Mouse (Mus musculus) thymus, postnatal 0 days (tissue): ENCODE measurements around the gene Mast4. TPM values are rescaled to one million over a fixed set of nuclear protein-coding genes. Genes with fewer than 3 reads are reported as not detected.

Experiments used
- DNase-seq: peaks from one replicate; pipeline ENCODE4 v3.0.0-alpha.2; 2015; ENCODE audit warnings: low spot score
- polyA plus RNA-seq: library from polyadenylated mRNA; unstranded; fragments of >200 nt; fragmentation: Nextera tagmentation; extraction: Ambion mirVana; gene quantifications from 2 replicates; pipeline ENCODE4 v1.2.1, GENCODE M21; 2015

Gene Mast4
- polyA plus RNA-seq, 1 experiment from 2014 or later, result 25.4 TPM

- no peak for DNase-seq
Measured at GRCm38 (mm10) chr13:102933702-102934101, 400.6 kb downstream of the Mast4 start.

- no peak for DNase-seq
Measured at GRCm38 (mm10) chr13:102932434-102932833, 401.9 kb downstream of the Mast4 start.

- DNase-seq, result no peak
Measured at GRCm38 (mm10) chr13:102931951-102932350, 402.3 kb downstream of the Mast4 start.

- no peak for DNase-seq
Measured at GRCm38 (mm10) chr13:102925844-102926598, 408.3 kb downstream of the Mast4 start.

GRCm38 (mm10) chr13:102919741-102920140 lies 414.6 kb downstream of the Mast4 start:
- no peak for DNase-seq

- DNase-seq, result no peak
Measured at GRCm38 (mm10) chr13:102918616-102919015, 415.7 kb downstream of the Mast4 start.

- DNase-seq, result no peak
Measured at GRCm38 (mm10) chr13:102915341-102915740, 419.0 kb downstream of the Mast4 start.

GRCm38 (mm10) chr13:102914800-102915199 lies 419.5 kb downstream of the Mast4 start:
- no peak for DNase-seq

GRCm38 (mm10) chr13:102913919-102914318 lies 420.4 kb downstream of the Mast4 start:
- no peak for DNase-seq

- DNase-seq, result no peak
Measured at GRCm38 (mm10) chr13:102912867-102913266, 421.4 kb downstream of the Mast4 start.

GRCm38 (mm10) chr13:102909654-102910418 lies 424.5 kb downstream of the Mast4 start:
- no peak for DNase-seq

GRCm38 (mm10) chr13:102906661-102907009 lies 427.7 kb downstream of the Mast4 start:
- no peak for DNase-seq

- DNase-seq, result peak; percentile 85
Measured at GRCm38 (mm10) chr13:102906004-102906660, 428.2 kb downstream of the Mast4 start.

- no peak for DNase-seq
Measured at GRCm38 (mm10) chr13:102905361-102905950, 428.8 kb downstream of the Mast4 start.

GRCm38 (mm10) chr13:102903689-102904088 lies 430.6 kb downstream of the Mast4 start:
- DNase-seq, result no peak

GRCm38 (mm10) chr13:102902123-102902522 lies 432.2 kb downstream of the Mast4 start:
- no peak for DNase-seq

- DNase-seq, result no peak
Measured at GRCm38 (mm10) chr13:102900531-102900930, 433.8 kb downstream of the Mast4 start.

GRCm38 (mm10) chr13:102900083-102900420 lies 434.2 kb downstream of the Mast4 start:
- no peak for DNase-seq

- DNase-seq, result peak; percentile 24
Measured at GRCm38 (mm10) chr13:102899253-102900082, 434.8 kb downstream of the Mast4 start.

GRCm38 (mm10) chr13:102898374-102899131 lies 435.7 kb downstream of the Mast4 start:
- DNase-seq, result no peak
